Mouse (Mus musculus) c-Kit-positive CD71-positive TER-119-negative erythroid progenitor cells, embryonic 14.5 days (primary cell): ENCODE data around the gene D17Wsu92e.

Experiments
- DNase-seq: peaks from one replicate; pipeline ENCODE4 v3.0.0-alpha.2; 2013; ENCODE audit warnings: low read depth

D17Wsu92e gene

DNA sequence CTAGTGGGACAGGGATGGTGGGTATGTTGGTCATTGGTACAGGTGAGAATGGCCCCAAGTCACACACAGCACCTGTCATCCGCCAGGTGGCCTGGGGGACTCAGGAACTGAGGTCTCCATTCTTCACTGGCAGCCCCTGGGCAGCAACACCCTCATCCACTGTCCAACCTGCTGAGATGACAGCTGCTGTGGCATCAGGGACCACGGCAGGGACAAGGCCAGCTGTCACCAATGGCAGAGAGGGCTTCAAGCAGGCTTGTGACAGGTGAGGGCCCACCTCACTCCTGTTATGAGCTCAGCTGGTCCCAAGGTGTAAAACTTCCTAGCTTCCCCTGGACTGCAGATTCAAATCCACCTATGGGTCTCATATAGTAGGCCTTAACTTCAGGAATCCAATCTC is 72.3 kb downstream of the D17Wsu92e start:
- DNase-seq = no peak

DNA sequence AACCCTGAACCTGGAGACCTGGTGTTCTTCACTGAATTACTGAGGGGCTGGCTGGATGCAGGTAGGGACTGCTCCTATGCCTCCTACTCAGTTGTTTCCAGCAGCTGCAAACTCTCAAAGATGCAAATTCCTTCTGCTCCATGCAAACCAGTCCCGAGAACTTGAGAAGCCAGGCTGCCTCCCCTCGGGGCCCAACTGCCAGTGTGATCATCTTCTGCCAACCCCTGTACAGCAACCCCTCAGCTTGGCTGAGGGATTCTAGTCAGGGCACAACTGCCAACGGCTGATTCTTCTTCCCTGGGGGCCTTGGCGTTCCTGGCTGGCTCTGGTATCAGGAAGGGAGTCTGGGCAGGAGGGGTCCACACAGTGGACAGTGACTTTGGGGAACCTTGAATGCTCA is 74.0 kb downstream of the D17Wsu92e start:
- DNase-seq = no peak

DNA sequence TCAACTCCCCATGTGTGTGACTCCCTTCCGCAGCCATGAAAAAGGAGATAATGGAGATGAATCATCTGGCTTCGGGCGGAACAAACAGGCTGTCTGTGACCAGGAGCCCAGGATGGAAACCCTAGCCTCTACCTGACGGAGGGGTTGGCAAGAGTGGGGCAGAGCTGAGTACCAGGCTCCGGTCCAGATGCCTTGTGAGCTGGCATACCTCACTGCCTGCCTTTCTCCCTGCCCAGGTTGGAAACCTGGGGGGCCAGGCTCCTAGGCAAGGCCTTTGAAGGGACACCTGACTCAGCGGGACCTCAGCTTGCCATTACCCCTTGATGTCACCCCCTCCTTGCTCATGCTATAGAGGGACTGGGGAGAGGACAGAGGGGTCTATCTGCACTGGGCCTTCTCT is 79.5 kb downstream of the D17Wsu92e start:
- DNase-seq = no peak

DNA sequence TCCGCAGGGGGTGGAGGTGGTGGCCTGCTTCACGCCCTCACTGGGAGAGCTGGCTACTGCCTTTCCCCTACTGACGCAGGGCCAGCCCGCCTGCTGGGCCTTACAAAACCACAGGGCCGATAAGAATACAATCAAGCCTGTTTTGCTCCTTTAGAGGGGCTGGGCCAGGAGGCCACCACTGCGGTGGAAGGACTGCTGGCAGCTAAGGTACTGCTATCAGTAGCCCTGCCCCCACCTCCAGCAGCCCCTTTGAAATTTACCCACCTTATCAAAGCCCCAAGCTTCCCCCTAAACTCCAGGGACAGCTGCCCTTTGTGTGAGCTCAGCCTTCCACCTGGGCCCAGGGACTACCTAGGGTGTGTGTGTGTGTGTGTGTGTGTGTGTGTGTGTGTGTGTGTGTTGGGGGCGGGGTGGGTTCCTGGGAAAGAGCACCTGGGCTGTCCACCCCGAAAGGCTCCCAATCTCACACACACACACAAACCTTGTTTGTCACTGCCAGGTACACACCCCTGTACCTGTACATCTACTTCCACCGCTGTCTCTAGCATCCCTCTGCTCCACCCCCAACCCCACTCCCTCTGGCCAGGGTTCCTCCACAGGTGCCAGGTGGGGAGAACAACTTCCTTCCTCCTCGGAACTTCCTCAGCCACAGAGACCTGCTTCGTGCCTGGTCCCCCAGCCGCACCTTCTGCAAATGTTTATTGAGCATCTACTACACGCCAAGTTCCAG is 85.9 kb downstream of the D17Wsu92e start:
- DNase-seq = peak; percentile 8

DNA sequence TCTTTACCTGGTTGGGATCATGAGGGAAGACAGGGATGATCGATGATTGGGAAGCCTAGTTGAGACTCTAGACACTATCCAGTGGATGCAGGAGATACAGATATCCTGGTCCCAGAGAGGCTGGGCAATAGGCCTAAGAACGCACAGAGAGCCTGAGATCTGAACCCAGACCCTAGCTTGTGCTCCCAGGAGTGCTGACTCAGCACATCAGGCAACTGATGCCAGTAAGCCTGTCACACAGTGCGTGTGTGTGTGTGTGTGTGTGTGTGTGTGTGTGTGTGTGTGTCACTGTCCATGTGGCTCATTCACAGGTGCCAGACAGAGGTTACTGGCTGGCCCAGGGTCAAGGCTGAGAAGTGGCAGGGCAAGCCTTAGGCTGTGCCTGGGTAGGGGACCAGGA is 87.8 kb downstream of the D17Wsu92e start:
- DNase-seq = no peak

DNA sequence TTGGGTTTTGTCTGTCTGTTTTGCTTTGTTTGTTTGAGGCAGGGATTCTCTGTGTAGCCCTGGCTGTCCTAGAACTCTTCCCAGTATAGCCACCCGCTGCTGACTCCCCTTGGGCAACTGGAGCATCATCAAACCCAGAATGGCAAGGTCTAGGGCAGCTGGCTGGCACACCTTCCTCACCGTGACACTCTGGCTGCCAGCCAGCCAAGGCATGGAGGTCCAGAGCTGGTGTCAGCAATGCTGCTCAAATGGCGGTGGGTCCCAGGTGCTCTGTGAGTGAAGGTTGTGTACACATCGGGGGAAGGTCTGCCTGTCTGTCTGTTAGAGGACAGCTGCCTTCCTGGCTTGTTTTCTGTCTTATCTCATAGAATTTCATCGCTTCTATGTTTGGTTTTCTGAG is 88.3 kb downstream of the D17Wsu92e start:
- no peak for DNase-seq

DNA sequence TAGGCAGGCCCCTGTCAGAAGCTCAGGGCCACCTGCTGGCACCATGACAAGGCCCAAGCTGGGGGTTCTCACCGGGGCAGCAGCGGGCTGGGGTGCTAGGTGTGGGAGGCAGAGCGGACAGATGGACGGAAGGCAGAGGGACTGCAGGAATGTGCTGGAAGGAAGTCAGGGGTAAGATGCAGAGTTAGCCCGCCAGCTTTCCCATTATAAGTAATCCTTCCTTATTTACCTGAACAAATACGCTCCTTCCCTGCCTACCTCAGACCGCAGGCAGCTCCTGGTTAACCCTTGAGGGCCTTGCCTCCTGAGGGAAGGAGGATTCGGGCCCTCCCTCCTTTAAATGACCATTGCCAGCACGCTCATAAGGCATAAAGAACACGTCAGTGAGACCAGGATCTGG is 91.7 kb downstream of the D17Wsu92e start, which contains the start of gene Spdef:
Gene Spdef, minus strand, starts transcription at position 186 of the 400 bp plus-strand sequence.
- DNase-seq = no peak

DNA sequence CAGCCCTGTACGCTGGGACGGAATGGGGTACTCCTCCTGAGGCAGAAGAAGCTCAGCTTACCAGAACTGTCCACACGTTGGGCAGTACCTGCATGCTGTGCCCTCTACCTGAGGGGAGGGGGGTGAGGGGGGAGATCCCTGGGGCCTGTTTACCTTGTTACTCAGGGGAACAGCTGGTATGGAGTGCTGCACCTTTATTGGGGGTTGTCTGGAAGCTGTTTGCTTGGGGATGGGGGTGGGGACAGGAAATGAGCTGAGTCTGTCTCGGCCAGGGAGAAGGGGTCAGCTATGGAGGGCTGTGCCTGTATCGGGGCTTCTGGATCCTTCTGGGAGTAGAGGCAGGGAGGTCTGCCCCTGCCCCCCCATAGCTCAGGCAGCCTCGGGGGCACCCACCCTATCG is 93.9 kb downstream of the D17Wsu92e start:
- DNase-seq = no peak

DNA sequence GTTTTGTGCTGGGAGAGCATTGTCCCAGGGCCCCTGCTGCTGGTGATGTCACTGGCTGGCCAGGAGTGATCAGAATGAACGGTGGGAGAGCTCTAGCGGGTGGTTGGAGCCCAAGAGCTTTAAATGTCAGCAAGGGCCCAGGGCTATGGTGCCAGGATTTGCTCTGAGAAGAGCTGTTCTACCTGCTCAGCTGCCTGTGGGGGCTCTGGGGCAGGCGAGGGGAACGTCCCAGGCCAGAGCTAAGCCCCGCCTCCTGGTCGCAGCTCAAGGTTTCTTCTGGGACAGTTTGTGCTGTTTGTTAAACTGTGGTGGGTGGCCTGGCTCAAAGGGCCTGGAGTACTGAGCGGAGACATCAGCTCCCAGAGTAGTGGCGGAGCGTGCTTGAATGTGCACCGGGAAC is 95.0 kb downstream of the D17Wsu92e start:
- no peak for DNase-seq

DNA sequence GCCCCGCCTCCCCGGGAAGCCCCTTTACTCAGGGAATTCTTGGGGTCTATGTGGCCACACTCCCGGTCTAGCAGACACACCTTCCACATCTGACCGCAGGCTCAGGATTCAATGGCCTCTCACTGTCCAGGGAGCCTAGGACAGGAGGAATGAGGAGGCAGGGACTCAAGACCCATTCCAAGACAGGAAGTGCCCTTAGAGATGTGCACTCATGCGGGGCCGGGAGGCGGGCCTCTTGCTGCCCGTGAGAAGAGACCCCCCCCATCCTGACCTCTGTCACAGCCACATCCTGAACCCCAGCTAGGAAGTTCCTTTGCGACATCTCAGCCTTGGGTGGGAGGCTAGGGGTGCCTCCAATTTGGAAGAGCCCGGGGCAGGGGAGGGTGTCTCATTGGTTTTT is 95.4 kb downstream of the D17Wsu92e start:
- DNase-seq = no peak

DNA sequence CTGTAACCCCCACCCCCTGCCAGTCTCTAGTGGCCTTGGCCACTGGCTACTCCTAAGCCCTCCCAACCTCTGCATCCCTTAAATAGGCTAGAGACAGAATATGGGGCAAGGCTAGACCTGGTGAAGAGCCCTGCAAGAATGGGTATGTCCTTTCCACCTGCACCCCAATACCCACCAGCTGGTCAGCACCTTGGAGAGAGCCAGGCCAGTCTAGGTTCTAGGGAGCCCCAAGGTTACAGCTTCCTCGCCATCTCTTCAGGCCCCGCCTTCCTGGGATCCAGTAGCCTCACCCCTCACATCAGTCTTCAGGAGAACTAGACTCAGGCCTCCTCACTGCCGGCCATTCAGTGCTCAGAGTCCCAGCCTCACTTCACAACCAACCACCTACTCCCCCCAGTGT is 96.1 kb downstream of the D17Wsu92e start:
- peak; percentile 24 for DNase-seq

DNA sequence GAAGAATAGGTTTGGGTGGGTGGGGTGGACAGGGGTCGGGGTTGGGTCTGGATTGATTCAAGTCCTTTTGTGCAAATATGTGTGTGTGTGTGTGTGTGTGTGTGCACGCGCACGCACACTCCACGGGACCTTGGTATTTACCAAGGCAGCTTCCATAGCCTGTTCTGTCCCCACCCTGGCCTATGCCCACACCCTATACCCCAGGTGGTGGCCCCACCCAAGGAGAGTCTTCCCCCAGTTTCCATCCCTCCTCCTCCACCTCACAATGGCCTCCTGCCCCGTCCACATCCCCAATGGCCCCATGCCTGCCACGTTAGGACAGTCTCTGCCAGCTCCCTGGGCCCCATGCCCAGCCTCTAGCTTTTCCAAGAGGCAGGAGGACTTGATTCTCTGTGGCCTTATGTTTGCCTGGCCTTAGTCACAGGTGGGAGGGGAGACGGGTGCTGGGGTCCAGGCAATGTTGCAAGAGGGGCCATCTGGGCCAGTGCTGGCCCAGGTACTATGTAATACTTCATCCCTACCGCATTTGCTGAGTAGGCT is 99.3 kb downstream of the D17Wsu92e start:
- no peak for DNase-seq

DNA sequence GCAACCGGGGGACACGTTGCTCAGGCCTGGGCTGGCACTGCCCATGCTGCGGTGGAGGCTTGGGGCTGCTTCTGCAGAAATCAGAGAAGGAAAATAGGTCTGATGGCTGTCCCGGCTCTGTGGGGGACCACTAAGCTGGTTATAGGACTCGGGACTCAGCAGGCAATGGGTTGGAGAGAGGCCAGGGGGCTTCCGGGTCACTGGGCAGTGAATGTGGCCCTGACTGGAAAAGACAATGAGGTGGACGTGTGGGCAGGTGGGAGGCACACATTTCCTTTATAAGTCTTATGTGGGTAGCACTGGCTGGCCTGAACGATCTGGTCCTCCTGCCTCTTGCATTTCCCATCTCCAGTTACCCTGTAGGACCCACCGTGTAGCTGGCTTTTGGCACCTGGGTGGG is 100.1 kb downstream of the D17Wsu92e start:
- no peak for DNase-seq

DNA sequence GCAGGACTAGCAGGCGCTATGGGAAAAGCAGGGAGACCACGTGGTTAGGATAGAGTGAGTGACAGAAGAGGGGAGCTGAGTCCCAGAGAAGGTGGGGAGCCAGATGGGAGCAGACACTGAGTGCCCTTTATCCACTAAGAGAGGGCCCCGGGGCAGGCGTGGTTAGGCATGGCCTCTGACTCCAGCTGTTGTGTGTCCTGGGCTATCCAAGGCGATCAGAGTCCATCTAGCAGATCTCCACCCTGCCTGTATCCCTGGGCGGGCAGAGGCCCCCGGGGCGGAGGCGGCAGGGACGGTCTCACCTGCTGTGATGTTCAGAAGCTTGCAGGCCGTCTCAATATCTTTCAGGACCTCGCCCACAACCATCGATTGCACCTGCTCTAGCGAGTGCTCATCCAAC is 100.8 kb downstream of the D17Wsu92e start:
- no peak for DNase-seq

DNA sequence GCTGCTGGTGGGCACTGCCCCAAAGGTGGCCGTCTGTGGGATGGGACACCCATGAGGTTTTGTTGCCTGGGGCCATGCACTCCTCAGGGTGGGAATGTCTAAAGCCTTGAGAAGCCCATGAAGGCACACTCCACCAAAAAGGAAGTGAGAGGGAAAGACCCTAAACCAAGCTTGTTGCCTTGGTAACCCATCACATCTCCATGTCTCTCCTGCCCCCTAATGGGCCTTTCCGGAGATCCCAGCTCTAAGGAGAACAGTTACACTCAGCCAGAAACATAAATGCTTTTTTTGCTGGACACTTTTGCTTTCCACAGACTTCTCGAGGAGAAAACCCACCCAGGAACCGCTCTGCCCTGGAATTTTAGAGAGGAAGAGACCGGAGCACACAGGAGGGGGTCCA is 102.2 kb downstream of the D17Wsu92e start:
- DNase-seq = no peak

DNA sequence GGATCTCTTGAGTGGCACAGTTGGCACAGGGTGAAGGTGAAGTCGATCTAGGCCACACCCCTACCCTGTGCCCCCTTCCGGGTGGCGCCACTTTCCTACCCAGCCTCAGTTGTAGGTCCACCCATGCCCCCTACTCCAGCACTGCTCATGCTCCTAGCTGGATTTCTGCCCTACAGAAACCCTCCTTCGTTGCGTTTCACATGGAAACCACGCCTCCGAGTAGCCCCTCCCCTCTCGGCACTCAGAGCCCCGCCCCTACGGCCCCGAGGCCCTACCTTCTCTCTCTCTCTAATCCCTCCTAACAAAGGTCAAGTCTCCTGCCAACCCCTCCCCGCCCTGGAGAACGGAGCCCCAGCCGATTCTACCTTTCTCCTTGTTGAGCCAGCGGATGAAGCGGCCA is 103.6 kb downstream of the D17Wsu92e start:
- peak; percentile 24 for DNase-seq

DNA sequence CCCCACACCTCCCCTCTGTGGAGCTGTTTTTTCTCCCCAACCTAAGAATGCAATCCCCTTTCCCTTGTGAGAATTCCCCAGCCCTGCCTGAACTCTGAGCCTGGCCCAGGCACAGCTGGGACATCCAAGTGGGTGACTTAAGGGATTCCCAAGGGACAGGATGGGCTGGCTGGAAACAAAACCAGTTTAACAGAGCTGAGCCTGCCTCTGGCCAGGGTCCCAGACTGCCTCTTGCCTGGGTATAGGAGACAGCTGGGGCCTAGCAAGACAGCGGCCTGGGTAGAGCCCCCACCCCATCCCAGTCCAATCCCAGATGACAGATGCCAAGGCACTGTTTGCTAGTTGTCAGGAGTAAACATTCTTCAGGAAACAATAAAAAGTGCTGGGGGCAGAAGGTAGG is 107.6 kb downstream of the D17Wsu92e start:
- no peak for DNase-seq

DNA sequence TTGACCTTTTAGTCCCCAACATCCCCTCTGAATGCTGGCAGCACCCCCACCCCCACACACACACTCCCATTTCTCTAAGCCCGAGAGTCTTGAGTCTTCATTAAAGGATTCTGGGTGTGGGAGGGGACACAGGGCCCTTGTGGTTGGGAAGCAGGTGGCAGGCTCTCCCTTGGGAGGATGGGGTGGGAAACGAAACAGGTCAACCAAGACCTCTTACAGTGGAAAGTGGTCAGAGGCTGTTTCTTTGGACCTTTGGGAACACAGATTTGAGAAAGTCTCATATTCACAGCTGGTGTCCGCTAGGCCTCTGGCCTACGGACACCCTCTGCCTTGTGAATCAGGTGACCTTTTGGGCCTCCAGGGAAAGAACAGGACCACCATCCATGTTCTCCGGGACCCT is 110.8 kb downstream of the D17Wsu92e start:
- no peak for DNase-seq

DNA sequence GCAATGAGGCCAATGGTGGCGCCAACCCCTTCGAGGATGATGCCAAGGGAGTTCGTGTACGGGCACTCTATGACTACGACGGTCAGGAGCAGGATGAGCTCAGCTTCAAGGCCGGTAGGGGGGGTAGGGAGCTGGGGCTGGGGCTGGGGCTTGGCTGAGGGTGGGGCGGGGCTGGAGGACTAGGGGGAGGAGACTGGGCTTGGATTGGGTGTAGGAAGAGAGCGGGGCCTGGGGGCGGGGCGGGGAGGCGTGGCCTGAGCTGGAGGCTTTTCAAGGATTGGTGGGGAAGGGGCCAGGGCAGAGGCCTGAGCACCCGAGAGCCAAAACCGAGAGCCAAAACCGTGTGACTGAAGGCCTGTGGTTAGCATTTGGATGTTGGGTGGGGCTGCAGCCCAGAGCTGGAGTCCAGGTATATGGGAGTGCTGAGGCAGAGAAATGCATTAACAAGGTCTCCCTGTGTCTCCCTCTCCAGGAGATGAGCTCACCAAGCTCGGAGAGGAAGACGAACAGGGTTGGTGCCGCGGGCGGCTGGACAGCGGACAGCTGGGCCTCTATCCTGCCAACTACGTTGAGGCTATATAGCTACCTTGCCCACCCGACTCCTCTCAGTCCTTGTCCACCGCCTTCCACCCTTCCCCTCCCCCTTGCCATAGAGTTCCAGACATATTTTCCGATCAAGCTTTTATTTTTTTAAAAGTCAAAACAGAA is 112.3 kb downstream of the D17Wsu92e start:
- peak; percentile 48 for DNase-seq

DNA sequence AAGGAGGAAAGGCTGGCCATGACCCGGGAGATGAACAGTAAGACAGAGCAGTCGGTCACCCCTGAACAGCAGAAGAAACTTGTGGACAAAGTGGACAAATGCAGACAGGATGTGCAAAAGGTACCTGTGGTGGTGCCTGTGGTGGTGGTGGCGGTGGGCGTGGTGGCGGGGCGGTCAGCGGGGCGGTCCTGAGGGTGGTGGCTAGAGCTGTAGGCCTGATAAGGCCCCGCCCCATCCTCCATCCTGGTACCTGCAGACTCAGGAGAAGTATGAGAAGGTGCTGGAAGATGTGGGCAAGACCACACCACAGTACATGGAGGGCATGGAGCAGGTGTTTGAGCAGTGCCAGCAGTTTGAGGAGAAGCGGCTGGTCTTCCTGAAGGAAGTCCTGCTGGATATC is 114.8 kb downstream of the D17Wsu92e start:
- DNase-seq = no peak

DNA sequence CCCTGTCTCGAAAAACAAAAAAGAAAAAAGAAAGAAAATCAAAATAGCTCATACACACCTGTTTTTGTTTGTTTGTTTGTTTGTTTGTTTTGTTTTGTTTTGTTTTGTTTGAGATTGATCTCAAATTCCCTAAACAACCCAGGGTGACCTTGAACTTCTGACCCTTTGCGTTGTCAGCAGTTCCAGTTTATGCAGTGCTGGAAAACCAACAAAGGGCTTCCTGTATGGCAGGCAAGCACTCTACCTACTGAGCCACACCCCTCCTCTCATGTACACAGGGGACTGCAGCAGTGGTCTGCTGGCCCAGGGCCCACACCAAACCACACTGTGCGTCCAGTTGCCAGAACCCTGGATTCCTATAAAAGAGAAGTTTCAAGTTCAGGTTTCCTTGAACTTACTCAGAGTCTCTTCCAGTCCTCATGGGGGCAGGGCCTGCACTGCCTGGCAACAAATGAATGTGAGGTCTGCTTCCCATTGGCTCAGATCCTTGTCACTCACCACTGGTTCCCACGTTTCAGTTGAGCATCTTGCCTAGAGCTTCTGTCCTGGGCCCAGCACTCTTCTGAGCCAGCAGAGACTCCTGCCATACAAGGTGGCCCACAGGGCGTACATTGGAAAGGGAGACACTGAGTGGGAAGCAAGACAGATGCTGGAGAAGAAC is 116.4 kb downstream of the D17Wsu92e start:
- DNase-seq = no peak

DNA sequence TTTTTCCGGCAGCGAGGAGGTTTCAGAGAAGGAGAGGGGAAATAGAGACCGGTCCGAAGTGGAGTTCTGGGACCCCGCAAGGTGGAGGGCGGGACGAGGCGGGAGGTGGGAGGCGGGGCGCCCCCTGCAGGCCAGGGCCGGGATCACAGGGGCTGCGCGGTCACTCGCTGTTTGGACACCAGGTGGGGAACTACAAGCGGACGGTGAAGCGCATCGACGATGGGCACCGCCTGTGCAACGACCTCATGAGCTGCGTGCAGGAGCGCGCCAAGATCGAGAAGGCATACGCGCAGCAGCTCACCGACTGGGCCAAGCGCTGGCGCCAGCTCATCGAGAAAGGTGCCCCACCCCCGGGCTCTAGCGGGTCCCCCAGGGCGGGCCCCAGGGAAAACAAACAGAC is 117.9 kb downstream of the D17Wsu92e start:
- no peak for DNase-seq

DNA sequence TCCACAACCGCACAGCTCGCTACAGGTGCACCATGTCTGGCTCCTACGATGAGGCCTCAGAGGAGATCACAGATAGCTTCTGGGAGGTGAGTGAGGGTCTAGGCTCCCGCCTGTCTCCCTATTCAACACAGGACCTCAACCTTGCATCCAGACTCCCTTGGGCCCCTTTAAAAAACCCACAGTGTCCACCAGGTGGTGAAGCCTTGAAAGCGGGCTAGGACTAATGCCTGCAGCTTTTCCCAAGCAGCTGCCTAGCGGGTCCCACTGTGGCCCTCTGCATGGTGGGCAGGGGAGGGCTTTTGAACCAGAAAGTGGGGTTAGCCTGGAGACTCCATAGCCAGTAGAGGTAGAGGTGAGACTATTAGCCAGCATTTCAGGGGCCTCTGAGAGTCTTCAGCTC is 118.6 kb downstream of the D17Wsu92e start:
- DNase-seq = no peak
